Mouse (Mus musculus): ENCODE results near the gene Syna. TPM values are rescaled to one million over a fixed set of nuclear protein-coding genes. Genes with fewer than 3 reads are reported as not detected.
A peak's percentile ranks its signal among the peaks of the same experiment; 100 is the strongest.

The Syna gene
- polyA plus RNA-seq, 1 experiment from 2014 or later, result not detected

DNA sequence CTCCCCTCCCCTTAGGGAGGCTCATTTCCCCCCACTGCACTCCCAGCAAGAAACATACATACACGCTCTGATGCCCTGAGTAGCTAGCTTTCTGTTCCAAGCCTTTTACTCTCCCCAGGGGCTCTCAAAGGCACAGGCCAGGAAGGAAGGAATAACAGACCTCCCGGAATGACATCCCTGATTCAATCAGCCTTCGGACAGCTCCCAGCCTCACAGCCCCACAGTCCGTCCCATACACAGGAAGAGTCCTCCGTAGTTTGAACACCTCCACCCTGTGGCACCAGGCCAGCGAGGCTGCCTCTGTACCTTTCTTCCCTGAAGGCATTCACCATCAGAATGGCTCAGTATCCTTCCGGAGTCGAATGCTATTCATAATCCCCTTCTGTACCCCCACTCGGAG, 31.5 kb downstream of the Syna start:
- Histone ChIP-seq H3K27ac (ENCODE audit: low read depth, low read length) (no peak overlapping the region), H3K9ac (ENCODE audit: low read depth, low read length) (no peak overlapping the region), H3K4me2 (replicated peaks; ENCODE audit: low read depth, low read length) (no peak overlapping the region), H3K9me3 (ENCODE audit: control insufficient read depth, low read length) (no peaks in the 10 kb centered on the region), H3K4me1 (replicated peaks; ENCODE audit: control insufficient read depth, insufficient read depth, low read length) (no peaks in the 10 kb centered on the region), H3K27me3 (ENCODE audit: control insufficient read depth, insufficient read depth, low read length) (no peaks in the 10 kb centered on the region), H3K36me3 (ENCODE audit: control insufficient read depth, insufficient read depth, low read length) (no peaks in the 10 kb centered on the region), H3K4me3 (ENCODE audit: low read depth, low read length) (no peak overlapping the region)
- DNase-seq (ENCODE audit: low spot score) (no peak), ATAC-seq (ENCODE audit: low FRiP score) (no peak)
- 36% methylated on average over 9 of the region's 9 CpGs for WGBS

DNA sequence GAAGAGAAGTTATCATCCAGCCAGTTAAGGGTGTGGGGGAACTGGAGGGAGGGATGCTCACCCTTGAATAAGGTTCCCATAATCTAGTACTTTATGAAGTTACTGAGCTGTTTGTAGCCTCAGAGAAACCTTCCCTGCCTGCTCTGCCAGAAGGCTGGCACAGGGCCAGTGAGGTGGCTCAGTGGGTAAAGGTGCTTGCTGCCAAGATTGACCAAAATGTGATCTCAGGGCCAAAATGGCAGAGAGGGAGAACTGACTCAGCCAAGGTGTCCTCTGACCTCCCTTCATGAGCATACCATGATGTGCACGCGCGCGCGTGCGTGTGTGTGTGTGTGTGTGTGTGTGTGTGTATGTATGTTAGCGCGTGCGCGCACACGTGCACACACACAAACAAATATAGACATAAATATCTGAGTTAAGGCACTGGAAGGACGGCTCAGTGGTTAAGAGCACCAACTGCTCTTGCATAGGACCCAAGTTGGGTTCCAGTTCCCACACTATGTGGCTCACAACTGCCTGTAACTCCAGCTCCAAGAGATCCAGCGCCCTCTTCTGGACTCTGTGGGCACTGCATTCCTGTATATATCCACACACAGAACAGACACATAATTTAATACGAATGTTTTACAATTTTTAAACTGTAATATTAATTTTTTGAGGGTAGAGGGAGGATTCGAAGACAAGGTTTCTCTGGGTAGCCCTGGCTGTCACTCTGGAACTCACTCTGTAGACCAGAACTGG, 33.8 kb downstream of the Syna start:
- no peaks in the 10 kb centered on the region for H3K4me1 ChIP-seq (replicated peaks; ENCODE audit: control insufficient read depth, insufficient read depth, low read length)
- ATAC-seq (ENCODE audit: low FRiP score), result no peak
- no peak for DNase-seq (ENCODE audit: low spot score)
- no peaks in the 10 kb centered on the region for H3K9me3 ChIP-seq (ENCODE audit: control insufficient read depth, low read length)
- no peaks in the 10 kb centered on the region for H3K27me3 ChIP-seq (ENCODE audit: control insufficient read depth, insufficient read depth, low read length)
- H3K27ac ChIP-seq (ENCODE audit: low read depth, low read length), result no peak overlapping the region
- H3K36me3 ChIP-seq (ENCODE audit: control insufficient read depth, insufficient read depth, low read length), result peaks cover 2% of the 10 kb centered on the region; the same call in 1 of the 2 replicates
- 93% methylated on average over 15 of the region's 15 CpGs for WGBS
- H3K4me3 ChIP-seq (ENCODE audit: low read depth, low read length), result no peak overlapping the region
- H3K4me2 ChIP-seq (replicated peaks; ENCODE audit: low read depth, low read length), result no peak overlapping the region
- no peak overlapping the region for H3K9ac ChIP-seq (ENCODE audit: low read depth, low read length)

DNA sequence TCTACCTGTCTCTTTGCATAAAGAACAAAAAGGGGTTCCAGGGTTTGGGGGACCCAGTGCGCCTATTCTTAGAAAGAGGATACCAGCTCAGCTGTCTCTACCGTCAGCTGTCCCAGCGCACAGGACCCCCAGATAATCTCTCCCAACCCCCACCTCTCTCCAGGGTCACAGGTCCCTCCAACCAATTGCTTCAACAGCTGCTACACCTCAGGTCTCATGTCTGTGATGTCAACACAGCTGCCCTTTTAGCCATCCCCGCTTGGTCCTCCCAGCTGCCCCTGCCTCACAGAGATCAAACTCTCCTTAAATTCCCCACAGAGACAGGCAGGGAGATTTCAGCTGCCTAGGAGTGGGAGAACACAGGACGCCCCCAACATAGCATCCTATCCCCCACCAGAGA, 36.2 kb downstream of the Syna start:
- H3K9me3 ChIP-seq (ENCODE audit: control insufficient read depth, low read length), result no peaks in the 10 kb centered on the region
- H3K9ac ChIP-seq (ENCODE audit: low read depth, low read length), result no peak overlapping the region
- no peaks in the 10 kb centered on the region for H3K27me3 ChIP-seq (ENCODE audit: control insufficient read depth, insufficient read depth, low read length)
- DNase-seq (ENCODE audit: low spot score), result no peak
- no peak overlapping the region for H3K27ac ChIP-seq (ENCODE audit: low read depth, low read length)
- no peak overlapping the region for H3K4me2 ChIP-seq (replicated peaks; ENCODE audit: low read depth, low read length)
- no peak overlapping the region for H3K4me3 ChIP-seq (ENCODE audit: low read depth, low read length)
- H3K36me3 ChIP-seq (ENCODE audit: control insufficient read depth, insufficient read depth, low read length), result peaks cover 8% of the 10 kb centered on the region
- no peaks in the 10 kb centered on the region for H3K4me1 ChIP-seq (replicated peaks; ENCODE audit: control insufficient read depth, insufficient read depth, low read length)
- 83% methylated on average over 5 of the region's 5 CpGs for WGBS
- no peak for ATAC-seq (ENCODE audit: low FRiP score)

DNA sequence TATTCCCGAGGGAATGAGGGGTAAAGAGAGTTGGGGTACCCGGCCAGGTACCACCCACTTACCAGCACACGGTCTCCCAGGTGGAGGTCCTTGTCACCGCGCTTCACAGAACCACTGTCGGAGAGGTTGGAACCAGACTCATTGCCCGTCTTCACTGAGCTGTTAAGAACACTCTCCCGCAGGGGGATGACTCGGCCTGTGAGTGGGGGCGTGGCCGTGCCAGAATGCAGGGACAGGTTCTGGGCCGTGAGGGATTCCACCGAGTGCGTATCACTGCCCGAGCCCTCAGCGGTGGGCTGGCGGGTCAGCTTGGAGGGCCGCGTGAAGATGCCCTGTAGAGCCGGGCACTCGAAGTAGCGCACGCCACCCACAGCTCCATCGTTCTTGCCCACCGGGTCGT, 37.4 kb downstream of the Syna start:
- Histone ChIP-seq H3K27ac (ENCODE audit: low read depth, low read length) (no peak overlapping the region), H3K4me1 (replicated peaks; ENCODE audit: control insufficient read depth, insufficient read depth, low read length) (no peaks in the 10 kb centered on the region), H3K27me3 (ENCODE audit: control insufficient read depth, insufficient read depth, low read length) (no peaks in the 10 kb centered on the region), H3K4me3 (ENCODE audit: low read depth, low read length) (no peak overlapping the region), H3K9me3 (ENCODE audit: control insufficient read depth, low read length) (no peaks in the 10 kb centered on the region), H3K36me3 (ENCODE audit: control insufficient read depth, insufficient read depth, low read length) (peaks cover 9% of the 10 kb centered on the region), H3K9ac (ENCODE audit: low read depth, low read length) (no peak overlapping the region), H3K4me2 (replicated peaks; ENCODE audit: low read depth, low read length) (no peak overlapping the region)
- ATAC-seq (ENCODE audit: low FRiP score) (no peak), DNase-seq (ENCODE audit: low spot score) (no peak)
- 93% methylated on average over 26 of the region's 26 CpGs for WGBS

DNA sequence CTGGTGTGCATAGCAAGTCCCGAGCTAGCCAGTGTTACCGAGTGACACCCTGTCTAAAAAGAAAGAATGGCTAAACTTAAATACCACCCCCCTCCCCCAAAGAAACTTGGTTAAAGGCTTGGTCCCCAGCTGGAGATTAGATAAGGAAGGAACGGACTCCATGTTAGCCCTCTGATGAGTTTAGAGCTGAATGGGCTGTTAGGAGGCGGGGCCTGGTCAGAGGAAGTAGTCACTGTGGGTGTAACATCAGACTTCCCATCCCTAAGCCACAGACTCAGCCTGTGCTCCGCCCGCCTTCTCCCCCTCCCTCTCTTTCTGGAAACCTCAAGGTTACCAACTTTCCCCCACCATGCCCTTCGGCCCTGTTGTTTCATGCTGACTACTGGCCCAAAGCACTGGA, 38.2 kb downstream of the Syna start:
- no peak for DNase-seq (ENCODE audit: low spot score)
- 90% methylated on average over 7 of the region's 7 CpGs for WGBS

DNA sequence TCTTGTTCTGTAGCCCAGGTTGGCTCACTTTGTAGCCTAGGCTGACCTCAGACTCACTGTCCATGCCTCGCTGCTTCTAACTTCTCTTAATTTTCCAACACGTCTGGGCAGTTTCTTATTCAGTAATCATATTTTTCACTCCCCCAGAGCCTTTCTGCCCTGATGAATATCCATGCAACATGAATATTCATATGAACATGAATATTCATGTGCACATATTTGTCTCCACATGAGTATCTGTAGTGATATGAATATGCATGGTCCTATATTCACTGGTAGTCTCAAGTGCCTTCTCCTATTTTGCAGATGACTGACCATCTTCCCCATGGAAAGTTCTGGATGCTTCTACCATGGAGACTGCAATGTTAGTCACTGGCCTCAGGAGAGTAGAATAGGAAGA, 38.8 kb downstream of the Syna start:
- Histone ChIP-seq H3K27me3 (ENCODE audit: control insufficient read depth, insufficient read depth, low read length) (no peaks in the 10 kb centered on the region), H3K4me3 (ENCODE audit: low read depth, low read length) (no peak overlapping the region), H3K27ac (ENCODE audit: low read depth, low read length) (peak overlapping the region; percentile 54; the same call in 1 of the 2 replicates), H3K9ac (ENCODE audit: low read depth, low read length) (no peak overlapping the region), H3K9me3 (ENCODE audit: control insufficient read depth, low read length) (no peaks in the 10 kb centered on the region), H3K4me2 (replicated peaks; ENCODE audit: low read depth, low read length) (no peak overlapping the region), H3K36me3 (ENCODE audit: control insufficient read depth, insufficient read depth, low read length) (peaks cover 21% of the 10 kb centered on the region), H3K4me1 (replicated peaks; ENCODE audit: control insufficient read depth, insufficient read depth, low read length) (no peaks in the 10 kb centered on the region)
- WGBS, result 81% methylated on average over 2 of the region's 2 CpGs
- ATAC-seq (ENCODE audit: low FRiP score), result no peak
- DNase-seq (ENCODE audit: low spot score), result no peak

More for the DNA sequence above, 38.2 kb downstream of the Syna start:
- no peak overlapping the region for H3K4me2 ChIP-seq (replicated peaks; ENCODE audit: low read depth, low read length)
- no peaks in the 10 kb centered on the region for H3K9me3 ChIP-seq (ENCODE audit: control insufficient read depth, low read length)
- ATAC-seq (ENCODE audit: low FRiP score), result no peak
- no peak overlapping the region for H3K4me3 ChIP-seq (ENCODE audit: low read depth, low read length)
- no peak overlapping the region for H3K27ac ChIP-seq (ENCODE audit: low read depth, low read length)
- H3K27me3 ChIP-seq (ENCODE audit: control insufficient read depth, insufficient read depth, low read length), result no peaks in the 10 kb centered on the region
- H3K4me1 ChIP-seq (replicated peaks; ENCODE audit: control insufficient read depth, insufficient read depth, low read length), result no peaks in the 10 kb centered on the region
- H3K36me3 ChIP-seq (ENCODE audit: control insufficient read depth, insufficient read depth, low read length), result peaks cover 15% of the 10 kb centered on the region
- H3K9ac ChIP-seq (ENCODE audit: low read depth, low read length), result no peak overlapping the region

DNA sequence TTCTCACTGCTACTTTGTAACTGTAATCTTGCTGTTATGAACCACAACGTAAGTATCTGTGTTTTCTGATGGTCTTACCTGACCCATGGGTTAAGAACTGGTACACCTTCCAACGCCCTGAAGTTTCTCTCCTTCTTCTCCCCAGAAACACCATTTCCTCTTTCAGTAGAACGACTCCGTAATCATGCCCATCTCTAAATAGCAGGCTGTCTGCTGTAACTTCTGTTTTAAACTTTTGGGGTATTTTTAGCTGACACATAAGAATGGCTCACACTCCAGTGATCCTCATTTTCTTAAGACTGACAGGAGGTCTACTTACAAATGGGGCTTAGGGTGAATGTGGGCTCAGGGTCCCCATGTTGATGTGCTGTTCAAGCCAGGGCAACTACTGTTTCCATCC, 39.9 kb downstream of the Syna start:
- no peak overlapping the region for H3K27ac ChIP-seq (ENCODE audit: low read depth, low read length)
- H3K9ac ChIP-seq (ENCODE audit: low read depth, low read length), result no peak overlapping the region
- WGBS, result 96% methylated on average over 4 of the region's 4 CpGs
- DNase-seq (ENCODE audit: low spot score) (no peak), ATAC-seq (ENCODE audit: low FRiP score) (no peak)
- no peak overlapping the region for H3K4me2 ChIP-seq (replicated peaks; ENCODE audit: low read depth, low read length)
- H3K4me1 ChIP-seq (replicated peaks; ENCODE audit: control insufficient read depth, insufficient read depth, low read length), result no peaks in the 10 kb centered on the region
- H3K36me3 ChIP-seq (ENCODE audit: control insufficient read depth, insufficient read depth, low read length), result peaks cover 28% of the 10 kb centered on the region
- H3K4me3 ChIP-seq (ENCODE audit: low read depth, low read length), result no peak overlapping the region
- H3K27me3 ChIP-seq (ENCODE audit: control insufficient read depth, insufficient read depth, low read length), result no peaks in the 10 kb centered on the region
- no peaks in the 10 kb centered on the region for H3K9me3 ChIP-seq (ENCODE audit: control insufficient read depth, low read length)

DNA sequence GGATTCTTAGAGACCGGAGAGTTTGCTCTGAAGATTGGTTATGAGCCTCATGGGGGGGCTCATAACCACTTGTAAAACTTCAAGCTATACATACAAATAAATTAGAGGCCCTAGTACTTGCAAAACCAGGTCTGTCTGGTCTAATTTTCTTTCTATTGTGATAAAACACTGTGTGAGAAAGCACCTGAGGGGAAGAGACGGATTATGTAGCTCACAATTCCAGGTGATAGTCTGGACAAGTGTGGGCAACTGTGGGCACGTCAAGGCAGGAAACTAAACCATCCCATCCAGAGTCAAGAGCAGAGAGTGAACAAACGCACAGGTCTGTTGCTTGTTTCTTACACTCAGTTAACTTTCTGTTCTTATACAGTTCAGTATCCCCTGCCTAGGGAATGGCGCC, 40.5 kb downstream of the Syna start:
- Histone ChIP-seq H3K27me3 (ENCODE audit: control insufficient read depth, insufficient read depth, low read length) (no peaks in the 10 kb centered on the region), H3K4me2 (replicated peaks; ENCODE audit: low read depth, low read length) (no peak overlapping the region), H3K4me1 (replicated peaks; ENCODE audit: control insufficient read depth, insufficient read depth, low read length) (no peaks in the 10 kb centered on the region), H3K9me3 (ENCODE audit: control insufficient read depth, low read length) (no peaks in the 10 kb centered on the region), H3K9ac (ENCODE audit: low read depth, low read length) (no peak overlapping the region), H3K4me3 (ENCODE audit: low read depth, low read length) (no peak overlapping the region), H3K36me3 (ENCODE audit: control insufficient read depth, insufficient read depth, low read length) (peaks cover 33% of the 10 kb centered on the region), H3K27ac (ENCODE audit: low read depth, low read length) (no peak overlapping the region)
- 95% methylated on average over 5 of the region's 5 CpGs for WGBS
- DNase-seq (ENCODE audit: low spot score) (no peak), ATAC-seq (ENCODE audit: low FRiP score) (no peak)

DNA sequence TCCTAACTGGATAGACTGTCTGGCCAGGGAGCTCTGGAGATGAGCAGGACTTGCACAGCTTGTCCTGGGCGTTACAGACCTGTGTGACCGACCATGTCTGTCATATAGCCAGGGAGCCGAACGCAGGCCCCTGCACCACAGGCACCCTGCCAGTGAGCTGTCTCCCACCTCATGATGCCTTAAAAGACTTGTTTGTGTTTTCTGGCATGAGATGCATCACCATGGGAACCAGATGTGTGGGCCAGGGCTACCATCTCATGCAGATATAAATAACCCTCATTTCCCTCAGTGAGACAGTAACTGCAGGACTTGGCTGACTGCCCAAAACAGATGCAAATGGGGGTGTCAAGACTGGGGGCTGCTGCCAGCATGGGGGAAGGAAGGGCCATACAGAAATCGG, 47.9 kb downstream of the Syna start:
- DNase-seq (ENCODE audit: low spot score) (no peak), ATAC-seq (ENCODE audit: low FRiP score) (no peak)
- no peak overlapping the region for H3K27ac ChIP-seq (ENCODE audit: low read depth, low read length)
- WGBS, result 74% methylated on average over 5 of the region's 5 CpGs
- H3K4me1 ChIP-seq (replicated peaks; ENCODE audit: control insufficient read depth, insufficient read depth, low read length), result no peaks in the 10 kb centered on the region
- no peak overlapping the region for H3K4me2 ChIP-seq (replicated peaks; ENCODE audit: low read depth, low read length)
- H3K4me3 ChIP-seq (ENCODE audit: low read depth, low read length), result no peak overlapping the region
- H3K9me3 ChIP-seq (ENCODE audit: control insufficient read depth, low read length), result no peaks in the 10 kb centered on the region
- H3K36me3 ChIP-seq (ENCODE audit: control insufficient read depth, insufficient read depth, low read length), result peaks cover 45% of the 10 kb centered on the region
- no peak overlapping the region for H3K9ac ChIP-seq (ENCODE audit: low read depth, low read length)
- no peaks in the 10 kb centered on the region for H3K27me3 ChIP-seq (ENCODE audit: control insufficient read depth, insufficient read depth, low read length)
